Mouse (Mus musculus) brain, embryonic 14.5 days (tissue): ENCODE results near the gene 2210407C18Rik.

Experiments
- CTCF ChIP-seq: fragments of 200-500 bp; IDR thresholded peaks from 2 replicates; pipeline ENCODE4 v1.5.1; 2012; ENCODE audit warnings: inconsistent platforms, mild to moderate bottlenecking, moderate library complexity, borderline replicate concordance; ENCODE audit not compliant: insufficient read depth, insufficient read length; ENCODE audit errors: extremely low read depth
- POLR2A ChIP-seq: fragments of 200-500 bp; IDR thresholded peaks from 2 replicates; pipeline ENCODE4 v1.6.1; 2012; ENCODE audit warnings: mild to moderate bottlenecking, inconsistent platforms, borderline replicate concordance; ENCODE audit not compliant: poor library complexity, insufficient read depth, insufficient read length, severe bottlenecking; ENCODE audit errors: extremely low read depth

DNA sequence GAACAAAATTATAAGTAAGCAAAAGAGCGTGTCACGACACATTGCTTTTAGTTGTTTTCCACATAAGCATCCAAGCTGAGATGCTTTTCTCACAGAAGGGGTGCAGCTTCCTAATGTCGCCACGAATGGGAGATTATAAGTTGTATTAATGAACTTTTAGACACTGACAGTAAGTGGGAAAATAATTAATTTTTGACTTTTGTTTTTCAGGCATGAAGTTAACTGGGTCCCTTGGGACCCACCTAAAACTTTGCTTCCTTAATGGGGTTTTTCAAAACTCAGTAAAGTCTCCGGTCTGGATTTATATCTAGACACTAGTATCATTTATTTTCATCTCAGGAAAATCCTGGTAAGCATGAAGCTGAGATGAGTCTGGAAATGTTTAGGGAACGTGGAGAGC, 21.1 kb downstream of the 2210407C18Rik start, which contains the start of gene Olfr324:
- TF ChIP-seq POLR2A, result no peak
- no peak for TF ChIP-seq CTCF
